Mouse (Mus musculus) B cell, adult 67 days (primary cell): Measurements from ENCODE around the gene Pfdn6. TPM values are rescaled to one million over a fixed set of nuclear protein-coding genes. Genes with fewer than 3 reads are reported as not detected.

Experiments
- total RNA-seq, 2 experiments: library from RNA; stranded (reverse); gene quantifications; 4 replicates each; pipeline ENCODE4 v1.2.4; 2023

Pfdn6 gene
- 10 to 100 TPM; 62.1 to 66.8 TPM for total RNA-seq

DNA sequence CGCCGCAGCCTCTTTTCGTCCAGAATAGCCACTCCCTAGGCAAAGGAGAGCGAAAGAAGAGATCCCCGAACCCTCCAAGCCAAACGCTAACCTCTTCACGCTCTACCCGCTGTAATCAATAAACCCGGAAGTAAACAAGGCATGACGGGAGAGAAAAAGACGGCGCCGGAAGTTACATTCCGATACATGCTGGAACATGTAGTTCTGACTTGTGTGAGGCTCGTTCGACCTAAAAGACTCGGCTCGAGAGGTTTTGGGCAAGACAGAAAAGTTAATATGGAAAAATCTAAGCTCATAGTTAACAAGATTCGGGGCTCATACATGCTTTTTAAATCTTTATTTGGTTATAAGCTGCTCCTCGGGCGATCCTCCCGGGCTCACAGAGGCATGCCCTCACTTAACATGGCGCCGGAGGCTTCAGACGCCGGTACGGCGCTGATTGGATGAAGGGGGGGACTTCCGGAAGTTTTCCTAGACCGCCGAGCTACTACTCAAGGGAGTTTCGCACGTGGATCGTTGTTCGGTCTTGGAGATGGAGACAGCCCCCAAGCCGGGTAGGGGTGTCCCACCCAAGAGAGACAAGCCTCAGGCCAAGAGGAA is at the start of gene Pfdn6, which contains the start of gene Wdr46:
Gene Pfdn6, minus strand, starts transcription at position 138 of the 600 bp plus-strand sequence.
Gene Wdr46, plus strand, starts transcription at position 455 of the 600 bp plus-strand sequence.

DNA sequence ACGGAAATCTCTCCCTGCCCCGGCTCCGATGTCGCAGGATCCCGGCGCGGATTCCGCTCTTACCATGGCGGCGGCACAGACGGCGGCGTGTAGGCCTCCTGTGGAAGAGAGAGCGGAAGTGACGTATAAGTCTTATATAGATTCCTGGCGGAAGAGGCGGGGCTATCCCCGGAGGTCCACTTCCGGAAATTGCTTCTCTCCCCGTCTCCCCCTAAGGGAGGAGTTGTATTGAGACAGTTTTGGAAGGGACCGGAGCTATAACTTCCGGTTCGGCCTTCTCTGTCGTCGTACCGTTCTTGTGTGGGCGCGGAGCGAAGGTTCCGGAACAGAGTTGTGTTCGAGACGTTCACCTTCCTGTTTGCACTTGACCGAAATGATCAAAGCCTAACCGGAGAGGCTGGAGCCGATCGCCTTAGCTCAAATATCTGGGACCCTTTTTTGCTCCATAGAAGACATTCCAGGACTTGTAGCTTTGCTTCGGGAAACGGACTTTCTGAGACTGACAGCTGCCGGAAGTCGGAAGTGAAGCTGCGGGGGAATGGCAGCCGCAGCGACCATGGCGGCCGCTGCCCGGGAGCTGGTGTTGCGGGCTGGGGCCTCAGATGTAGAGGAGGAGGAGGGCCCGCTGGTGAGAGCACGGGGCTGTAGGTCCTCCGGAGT is 15.5 kb upstream of the Pfdn6 start, which contains the start of the genes Vps52 and Rps18:
Gene Vps52, plus strand, starts transcription at position 258 of the 660 bp plus-strand sequence.
Gene Rps18, minus strand, starts transcription at position 447 of the 660 bp plus-strand sequence.

DNA sequence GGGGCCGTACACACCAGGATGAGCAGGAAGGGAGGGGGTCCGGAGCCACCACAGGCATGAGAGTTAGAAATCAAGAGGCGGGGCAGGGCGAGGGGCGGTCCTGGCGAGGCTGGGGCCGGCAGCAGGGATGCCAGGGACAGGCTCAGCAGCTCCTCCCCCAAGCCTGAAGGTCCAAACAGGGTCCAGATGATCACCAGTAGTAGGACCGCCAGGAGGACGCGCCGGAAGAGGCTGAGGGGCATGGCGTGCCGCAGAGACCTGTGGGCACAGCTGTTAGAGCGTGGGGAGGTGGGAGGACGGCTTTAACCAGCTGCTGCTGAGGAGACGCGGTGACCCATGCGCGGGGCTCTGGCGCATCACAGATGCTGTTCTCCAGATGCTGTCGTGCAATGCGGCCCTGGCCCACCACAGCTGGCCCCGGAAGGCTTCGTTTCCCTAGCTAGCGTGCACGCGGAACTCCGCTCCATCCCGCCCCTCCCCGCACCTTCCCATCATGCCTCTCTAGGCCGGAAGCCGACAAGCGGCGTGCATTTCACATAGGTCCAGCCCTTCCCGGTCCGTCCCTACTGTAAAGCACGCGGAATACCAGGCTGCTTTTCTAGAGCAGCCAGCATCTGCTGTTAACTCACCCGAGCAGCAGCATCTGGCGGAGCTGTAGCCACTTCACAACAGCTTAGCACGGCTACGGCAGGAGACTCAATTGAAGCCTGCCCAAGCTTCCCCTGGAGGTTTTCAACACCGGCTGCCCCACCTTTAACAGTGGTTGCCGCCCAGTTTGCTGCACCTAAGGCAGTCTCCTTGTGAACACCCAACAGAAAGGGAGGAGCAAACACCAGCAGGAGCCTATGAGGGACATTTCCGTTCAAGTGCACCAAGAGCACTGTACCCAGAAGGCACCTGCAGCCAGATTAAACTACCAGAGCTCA is 11.1 kb upstream of the Pfdn6 start, which contains the start of gene B3galt4:
Gene B3galt4, minus strand, starts transcription at position 468 of the 926 bp plus-strand sequence.

DNA sequence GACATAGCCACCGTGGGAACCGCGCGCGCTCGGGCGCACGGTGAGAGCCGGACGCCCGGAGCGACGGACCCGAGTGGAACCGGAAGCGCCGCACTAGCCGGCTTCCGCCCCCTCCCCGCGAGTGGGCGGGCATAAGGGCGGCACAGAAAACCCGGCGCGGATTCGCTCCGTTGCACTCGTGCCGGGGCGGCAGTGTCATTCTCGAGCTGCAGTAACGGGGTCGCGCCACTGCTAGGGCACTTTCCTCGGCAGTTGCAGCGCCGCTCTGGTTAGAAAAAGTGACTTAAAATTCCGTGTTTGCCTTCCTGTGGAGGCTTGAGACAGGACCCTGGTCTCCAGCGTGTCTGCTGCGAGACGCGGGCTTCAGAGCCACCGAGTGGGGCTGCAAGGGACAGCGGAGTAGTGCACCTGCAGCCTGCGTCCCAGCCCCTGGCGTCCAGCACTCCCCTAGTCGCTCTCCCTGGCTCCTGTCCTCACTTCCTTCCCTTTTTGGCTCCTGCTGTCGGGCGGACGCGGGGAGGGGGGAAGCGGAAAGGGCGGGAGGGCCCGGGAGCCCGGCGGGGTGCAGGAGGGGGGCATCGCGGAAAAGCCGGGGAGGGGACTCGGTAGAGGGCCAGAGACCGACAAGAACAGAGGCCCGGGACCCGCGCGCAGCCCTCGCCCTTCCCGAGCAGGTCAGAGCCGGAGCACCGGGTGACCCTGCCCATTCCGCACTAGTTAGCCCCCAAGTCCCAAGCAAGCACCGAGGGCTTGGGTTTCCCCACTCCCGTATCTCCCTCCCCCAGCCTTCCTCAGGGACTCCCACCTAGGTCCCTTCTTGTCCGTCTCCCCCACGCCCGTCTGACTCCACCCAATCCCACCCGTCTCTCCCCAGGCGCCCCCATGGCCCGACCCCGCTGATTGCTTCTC is 10.5 kb downstream of the Pfdn6 start, which contains the start of gene Rgl2:
Gene Rgl2, plus strand, starts transcription at position 173 of the 909 bp plus-strand sequence.

DNA sequence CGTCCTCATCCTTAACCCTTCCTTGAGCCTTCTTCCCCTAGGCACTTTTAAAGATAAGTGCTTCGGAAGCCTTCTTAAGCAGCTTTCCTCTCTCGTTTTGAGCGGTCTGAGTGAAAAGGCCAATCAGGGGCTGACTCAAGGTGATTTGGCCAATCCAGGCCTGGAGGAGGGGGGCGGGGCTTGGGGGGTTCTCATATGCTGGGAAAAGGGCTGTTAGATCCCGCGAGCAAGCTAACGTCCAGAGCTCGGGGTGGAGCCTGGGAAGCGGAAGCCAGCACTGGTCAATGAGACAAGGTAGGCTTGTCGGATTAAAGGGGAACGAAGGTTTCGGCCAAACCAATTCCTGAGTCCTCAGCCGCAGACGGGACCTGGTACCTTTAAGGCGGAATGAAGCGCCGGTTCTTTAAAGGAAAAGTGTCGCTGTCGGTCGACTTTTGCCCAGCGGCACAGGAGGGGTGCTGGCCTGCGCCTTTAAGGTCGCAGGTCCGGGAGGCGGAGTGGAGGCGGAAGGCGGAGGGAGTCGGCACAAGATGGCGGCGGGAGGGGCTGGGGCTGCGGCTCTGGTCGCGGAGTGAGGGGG is 24.4 kb downstream of the Pfdn6 start, which contains the start of the genes Tapbp and Zbtb22:
Gene Tapbp, plus strand, starts transcription at position 229 of the 580 bp plus-strand sequence.
Gene Zbtb22, plus strand, starts transcription at position 234 of the 580 bp plus-strand sequence.

DNA sequence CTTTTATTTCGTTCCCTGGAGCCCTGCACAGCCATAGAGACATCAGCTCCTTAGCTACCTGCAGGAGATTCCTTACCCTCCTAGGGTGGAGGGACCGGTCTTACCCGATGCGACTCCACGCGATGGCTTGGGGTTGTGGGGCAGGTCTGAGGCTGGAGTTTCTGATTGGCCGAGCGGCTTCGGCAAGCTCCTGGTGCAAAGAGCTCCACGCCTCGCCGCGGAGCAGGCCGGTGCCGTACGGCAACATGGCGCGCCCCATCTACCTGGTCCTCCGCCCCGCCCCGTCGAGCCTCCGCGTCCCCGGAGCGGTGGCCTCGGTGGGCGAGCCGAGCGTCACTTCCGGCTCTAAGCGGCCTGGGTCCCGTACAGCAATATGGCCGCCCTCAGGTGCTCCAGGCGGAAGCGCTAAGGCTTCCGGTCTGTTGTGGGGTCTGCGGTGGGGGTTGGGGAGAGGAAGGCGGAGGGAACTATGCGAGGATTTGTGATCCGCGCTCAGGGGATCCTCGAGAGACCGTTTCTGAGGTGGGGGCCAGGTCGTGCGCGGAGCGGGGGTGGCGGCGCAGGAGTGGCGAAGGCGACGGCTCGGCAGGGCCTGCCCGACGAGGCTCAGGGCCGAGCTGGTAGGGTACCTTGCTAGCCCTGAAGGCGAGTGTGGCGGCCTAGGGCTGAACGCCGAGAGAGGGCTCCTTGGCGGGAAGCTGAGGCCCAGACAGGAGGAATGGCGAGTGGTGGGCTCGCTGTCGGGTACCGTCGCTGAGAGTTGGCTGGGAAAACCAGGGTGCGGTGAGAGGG is 30.9 kb downstream of the Pfdn6 start, which contains the start of gene Daxx:
Gene Daxx, plus strand, starts transcription at position 338 of the 792 bp plus-strand sequence.

DNA sequence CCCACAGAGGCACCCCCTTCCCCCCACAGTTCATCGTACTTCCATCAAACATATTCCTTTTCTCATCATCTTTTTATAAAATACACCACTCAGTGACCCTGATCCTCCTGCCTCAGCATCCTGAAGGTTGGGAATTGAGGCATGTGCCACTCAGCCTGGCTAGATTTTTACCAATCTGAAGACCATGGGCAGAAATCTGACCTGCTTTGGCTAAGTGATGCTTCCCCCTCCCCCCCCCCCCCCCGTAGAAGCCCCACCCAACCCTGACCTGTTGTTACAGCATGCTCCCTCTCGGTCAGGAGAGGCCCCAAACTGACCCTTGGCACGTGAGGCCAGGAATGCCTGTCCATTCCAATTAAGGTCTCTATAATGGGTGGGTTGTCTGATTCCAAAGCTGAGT is 35.3 kb downstream of the Pfdn6 start, which contains the start of gene Platr17:
Gene Platr17, plus strand, starts transcription at position 301 of the 400 bp plus-strand sequence.

DNA sequence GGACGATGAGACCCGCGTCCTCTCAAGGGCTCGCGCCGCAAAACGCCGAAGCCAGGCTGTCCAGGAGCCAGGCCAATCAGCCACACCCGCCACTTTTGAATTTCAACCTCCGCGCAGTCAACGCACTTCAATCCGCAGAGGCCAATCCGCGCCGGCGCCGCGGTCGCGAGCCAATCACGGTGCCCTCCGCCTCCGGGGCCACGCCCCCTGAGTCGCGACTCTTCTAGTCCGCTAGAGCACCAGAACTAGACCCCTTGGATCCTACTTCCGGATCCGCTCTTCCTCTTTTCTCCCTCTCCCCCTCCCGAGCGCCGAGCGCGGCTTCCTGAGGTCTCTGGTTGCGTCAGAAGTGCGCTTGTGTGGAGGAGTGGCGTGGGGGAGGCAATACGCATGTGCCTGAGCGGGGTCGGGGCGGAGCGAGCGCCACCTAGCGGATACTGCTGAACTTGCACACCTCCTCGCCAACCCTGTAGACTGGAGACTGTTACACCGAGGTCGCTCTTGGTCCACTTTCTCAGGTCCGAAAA is 49.5 kb downstream of the Pfdn6 start, which contains the start of gene Kifc1:
Gene Kifc1, minus strand, starts transcription at position 129 of the 527 bp plus-strand sequence.

Other genes starting within 250 kb of the Pfdn6 start
- gene March2, start 221.7 kb downstream of the Pfdn6 start, total RNA-seq, result 10 to 100 TPM; 46.9 to 54.2 TPM
- gene Rab11b, start 179.8 kb downstream of the Pfdn6 start, total RNA-seq, result 100 to 1,000 TPM; 199 to 206 TPM
- under 1 TPM in 1 of 2 experiments, not detected in 1; 0.15 TPM for gene Angptl4, start 158.5 kb downstream of the Pfdn6 start, total RNA-seq
- 1 to 10 TPM in 1 of 2 experiments, under 1 TPM in 1; 0.74 to 3.9 TPM for gene Kank3, start 129.8 kb downstream of the Pfdn6 start, total RNA-seq
- gene Rps28, start 115.8 kb downstream of the Pfdn6 start, total RNA-seq, result 1,000 to 10,000 TPM; 3,497 to 3,557 TPM
- 100 to 1,000 TPM; 143 to 152 TPM for gene Ndufa7, start 115.8 kb downstream of the Pfdn6 start, total RNA-seq
- gene Cd320, start 97.3 kb downstream of the Pfdn6 start, total RNA-seq, result 1 to 10 TPM; 4.5 to 7.4 TPM
- not detected for gene Gm7029, start 66.5 kb downstream of the Pfdn6 start, total RNA-seq
- 1 to 10 TPM; 3.7 to 4.7 TPM for gene Kifc1, start 49.7 kb downstream of the Pfdn6 start, total RNA-seq
- under 1 TPM; 0.74 to 0.96 TPM for gene Platr17, start 35.2 kb downstream of the Pfdn6 start, total RNA-seq
- gene Daxx, start 30.9 kb downstream of the Pfdn6 start, total RNA-seq, result 10 to 100 TPM; 56.7 to 66.7 TPM
- gene Tapbp, start 24.4 kb downstream of the Pfdn6 start, total RNA-seq, result 100 to 1,000 TPM; 452 to 506 TPM
- gene Zbtb22, start 24.4 kb downstream of the Pfdn6 start, total RNA-seq, result 10 to 100 TPM; 34.9 to 41.2 TPM
- gene Rgl2, start 10.8 kb downstream of the Pfdn6 start, total RNA-seq, result 100 to 1,000 TPM; 191 to 196 TPM
- gene Wdr46, start 317 bp upstream of the Pfdn6 start, total RNA-seq, result 10 to 100 TPM; 40.2 to 41.2 TPM
- gene B3galt4, start 11.1 kb upstream of the Pfdn6 start, total RNA-seq, result 1 to 10 TPM; 6.1 to 7.1 TPM
- gene Vps52, start 15.5 kb upstream of the Pfdn6 start, total RNA-seq, result 10 to 100 TPM; 95.0 to 95.1 TPM
- 1,000 to 10,000 TPM; 1,402 to 1,461 TPM for gene Rps18, start 15.7 kb upstream of the Pfdn6 start, total RNA-seq
- gene H2-K1, start 60.0 kb upstream of the Pfdn6 start, total RNA-seq, result 1,000 to 10,000 TPM; 2,757 to 2,769 TPM
- 10 to 100 TPM; 35.8 to 40.6 TPM for gene Ring1, start 84.3 kb upstream of the Pfdn6 start, total RNA-seq
- gene H2-Ke6, start 87.7 kb upstream of the Pfdn6 start, total RNA-seq, result 100 to 1,000 TPM; 145 to 161 TPM
- gene Slc39a7, start 91.3 kb upstream of the Pfdn6 start, total RNA-seq, result 10 to 100 TPM; 81.1 to 92.0 TPM
- gene Rxrb, start 91.5 kb upstream of the Pfdn6 start, total RNA-seq, result 100 to 1,000 TPM; 119 to 129 TPM
- gene Col11a2, start 99.1 kb upstream of the Pfdn6 start, total RNA-seq, result 1 to 10 TPM; 9.3 to 9.6 TPM
- 100 to 1,000 TPM; 208 to 232 TPM for gene H2-Oa, start 152.0 kb upstream of the Pfdn6 start, total RNA-seq
- 100 to 1,000 TPM; 579 to 585 TPM for gene H2-DMa, start 179.2 kb upstream of the Pfdn6 start, total RNA-seq
- 100 to 1,000 TPM; 526 to 537 TPM for gene Brd2, start 182.3 kb upstream of the Pfdn6 start, total RNA-seq
- 1,000 to 10,000 TPM; 1,421 to 1,463 TPM for gene H2-DMb2, start 203.0 kb upstream of the Pfdn6 start, total RNA-seq
- 100 to 1,000 TPM; 605 to 615 TPM for gene H2-DMb1, start 212.7 kb upstream of the Pfdn6 start, total RNA-seq
- 100 to 1,000 TPM; 143 to 169 TPM for gene Tap1, start 247.2 kb upstream of the Pfdn6 start, total RNA-seq
- 100 to 1,000 TPM in 1 of 2 experiments, 10 to 100 TPM in 1; 96.9 to 120 TPM for gene Psmb9, start 247.4 kb upstream of the Pfdn6 start, total RNA-seq